Mouse (Mus musculus): ENCODE data around the gene Itgb4. TPM values are rescaled to one million over a fixed set of nuclear protein-coding genes. Genes with fewer than 3 reads are reported as not detected.

The Itgb4 gene
- 0.67 and 0.72 TPM in 2 replicates for polyA plus RNA-seq (2012; rRNA removed)

GRCm38 (mm10) chr11:115974309-115975082 lies at the start of gene Itgb4:
Gene Itgb4 (plus strand): TSS chr11:115974709.

GRCm38 (mm10) chr11:115933108-115933746 lies 41.3 kb upstream of the Itgb4 start, which contains the start of the genes Sap30bp and Recql5:
Gene Sap30bp (plus strand): TSS chr11:115933282.
Gene Recql5 (minus strand): TSS chr11:115933477.

GRCm38 (mm10) chr11:116012262-116012947 lies 37.9 kb downstream of the Itgb4 start, which contains the start of gene Galk1:
Gene Galk1 (minus strand): TSS chr11:116012719.

GRCm38 (mm10) chr11:116027756-116028155 lies 53.2 kb downstream of the Itgb4 start, which contains the start of gene H3f3b:
Gene H3f3b (minus strand): TSS chr11:116027962.

GRCm38 (mm10) chr11:116030088-116030897 lies 55.8 kb downstream of the Itgb4 start, which contains the start of gene Unk:
Gene Unk (plus strand): TSS chr11:116030322.

Other genes with a start within 250 kb of the Itgb4 start
- gene Tmem94, start 209.3 kb upstream of the Itgb4 start, polyA plus RNA-seq (2012; rRNA removed), result 35.3 and 43.4 TPM in 2 replicates
- 22.0 and 25.5 TPM in 2 replicates for gene Caskin2, start 161.1 kb upstream of the Itgb4 start, polyA plus RNA-seq (2012; rRNA removed)
- 27.6 and 38.3 TPM in 2 replicates for gene Tsen54, start 160.0 kb upstream of the Itgb4 start, polyA plus RNA-seq (2012; rRNA removed)
- gene Llgl2, start 150.7 kb upstream of the Itgb4 start, polyA plus RNA-seq (2012; rRNA removed), result 5.4 and 6.8 TPM in 2 replicates
- 0.36 and 0.45 TPM in 2 replicates for gene Myo15b, start 116.3 kb upstream of the Itgb4 start, polyA plus RNA-seq (2012; rRNA removed)
- gene Smim5, start 74.7 kb upstream of the Itgb4 start, polyA plus RNA-seq (2012; rRNA removed), result 2.5 and 2.6 TPM in 2 replicates
- 0.19 and 0.34 TPM in 2 replicates for gene Smim6, start 62.7 kb upstream of the Itgb4 start, polyA plus RNA-seq (2012; rRNA removed)
- gene Sap30bp, start 41.4 kb upstream of the Itgb4 start, polyA plus RNA-seq (2012; rRNA removed), result 75.4 and 142 TPM in 2 replicates
- 27.1 and 28.0 TPM in 2 replicates for gene Recql5, start 41.2 kb upstream of the Itgb4 start, polyA plus RNA-seq (2012; rRNA removed)
- gene Galk1, start 38.0 kb downstream of the Itgb4 start, polyA plus RNA-seq (2012; rRNA removed), result 72.5 and 76.2 TPM in 2 replicates
- gene H3f3b, start 53.3 kb downstream of the Itgb4 start, polyA plus RNA-seq (2012; rRNA removed), result 838 and 897 TPM in 2 replicates
- 57.1 and 63.4 TPM in 2 replicates for gene Unk, start 55.6 kb downstream of the Itgb4 start, polyA plus RNA-seq (2012; rRNA removed)
- gene Unc13d, start 103.3 kb downstream of the Itgb4 start, polyA plus RNA-seq (2012; rRNA removed), result 2.0 and 3.3 TPM in 2 replicates
- gene Wbp2, start 112.3 kb downstream of the Itgb4 start, polyA plus RNA-seq (2012; rRNA removed), result 42.1 and 67.0 TPM in 2 replicates
- gene Trim47, start 152.5 kb downstream of the Itgb4 start, polyA plus RNA-seq (2012; rRNA removed), result 3.0 TPM in 2 replicates
- gene Trim65, start 156.4 kb downstream of the Itgb4 start, polyA plus RNA-seq (2012; rRNA removed), result 1.6 and 2.8 TPM in 2 replicates
- 41.1 and 57.1 TPM in 2 replicates for gene Mrpl38, start 164.2 kb downstream of the Itgb4 start, polyA plus RNA-seq (2012; rRNA removed)
- 90.4 and 121 TPM in 2 replicates for gene Fbf1, start 193.5 kb downstream of the Itgb4 start, polyA plus RNA-seq (2012; rRNA removed)
- gene Ten1, start 224.1 kb downstream of the Itgb4 start, polyA plus RNA-seq (2012; rRNA removed), result 39.9 and 49.1 TPM in 2 replicates
- gene Acox1, start 224.3 kb downstream of the Itgb4 start, polyA plus RNA-seq (2012; rRNA removed), result 25.4 and 35.0 TPM in 2 replicates

All from central nervous system, embryonic 11.5 days (tissue).